Mouse (Mus musculus) kidney, embryonic 16.5 days (tissue): Measurements from ENCODE around the gene Pgc. TPM values are rescaled to one million over a fixed set of nuclear protein-coding genes. Genes with fewer than 3 reads are reported as not detected.
A peak's percentile ranks its signal among the peaks of the same experiment; 100 is the strongest.

ENCODE experiments used
- ATAC-seq: fragments of 200-750 bp; cut with Nextera tagmentation; 2 replicates; pipeline ENCODE4 v1.8.0; 2017; ENCODE audit warnings: moderate TSS enrichment; ENCODE audit not compliant: low FRiP score, low TSS enrichment
- H3K27ac ChIP-seq: fragments of 300-500 bp; sonication (generic); 2 replicates; pipeline ENCODE4 v1.5.1; 2014; ENCODE audit warnings: low read length
- H3K27me3 ChIP-seq: fragments of 300-500 bp; sonication (generic); 2 replicates; pipeline ENCODE4 v1.6.1; 2014; ENCODE audit warnings: low read length, control low read depth, mixed read lengths; ENCODE audit not compliant: insufficient read depth
- H3K36me3 ChIP-seq: fragments of 300-500 bp; sonication (generic); 2 replicates; pipeline ENCODE4 v1.6.1; 2014; ENCODE audit warnings: low read length, control low read depth, mixed read lengths; ENCODE audit not compliant: insufficient read depth
- H3K4me1 ChIP-seq: fragments of 300-500 bp; sonication (generic); 2 replicates; pipeline ENCODE4 v1.6.1; 2014; ENCODE audit warnings: low read length, control low read depth, mixed read lengths; ENCODE audit not compliant: insufficient read depth
- H3K4me2 ChIP-seq: fragments of 300-500 bp; sonication (generic); replicated peaks from 2 replicates; pipeline ENCODE4 v1.6.1; 2014; ENCODE audit warnings: low read depth, low read length
- H3K4me3 ChIP-seq: fragments of 300-500 bp; sonication (generic); 2 replicates; pipeline ENCODE4 v1.5.1; 2014; ENCODE audit warnings: mild to moderate bottlenecking, low read length
- H3K9ac ChIP-seq: fragments of 300-500 bp; sonication (generic); replicated peaks from 2 replicates; pipeline ENCODE4 v1.6.1; 2014; ENCODE audit warnings: low read length
- H3K9me3 ChIP-seq: fragments of 300-500 bp; sonication (generic); 2 replicates; pipeline ENCODE4 v1.6.1; 2016; ENCODE audit warnings: low read length, control low read depth
- WGBS: fragments of 180-500 bp; shearing (Covaris S2); extraction: QIAGEN DNeasy Blood & Tissue Kit; methylation state at CpG from one replicate; pipeline ENCODE4 v1.1.7; 2014; 5-methylcytosine and 5-hydroxymethylcytosine counted together
- polyA plus RNA-seq: library from polyadenylated mRNA; unstranded; fragments of >200 nt; fragmentation: Nextera tagmentation; extraction: Ambion mirVana; gene quantifications from 2 replicates; pipeline ENCODE4 v1.2.1, GENCODE M21; 2015

Pgc gene
- polyA plus RNA-seq, 1 experiment from 2014 or later: 0.92 TPM

GRCm38 (mm10) chr17:47744086-47744485 is 17.4 kb downstream of the Pgc start:
- no peak for ATAC-seq
- Histone ChIP-seq H3K36me3 (no peaks in the 10 kb centered on the region), H3K4me1 (peaks cover 15% of the 10 kb centered on the region), H3K9ac (no peak overlapping the region), H3K4me3 (no peak overlapping the region), H3K27ac (no peak overlapping the region), H3K4me2 (no peak overlapping the region), H3K27me3 (no peaks in the 10 kb centered on the region), H3K9me3 (peaks cover 6% of the 10 kb centered on the region; the same call in 1 of the 2 replicates)
- 93% methylated on average over 14 of the region's 14 CpGs for WGBS

GRCm38 (mm10) chr17:47744746-47745368 is 18.2 kb downstream of the Pgc start:
- ATAC-seq: no peak
- H3K27me3 ChIP-seq: no peaks in the 10 kb centered on the region
- peaks cover 9% of the 10 kb centered on the region for H3K4me1 ChIP-seq
- no peaks in the 10 kb centered on the region for H3K36me3 ChIP-seq
- no peak overlapping the region for H3K9ac ChIP-seq
- no peak overlapping the region for H3K27ac ChIP-seq
- 86% methylated on average over 10 of the region's 10 CpGs for WGBS
- peaks cover 6% of the 10 kb centered on the region; the same call in 1 of the 2 replicates for H3K9me3 ChIP-seq
- no peak overlapping the region for H3K4me2 ChIP-seq
- H3K4me3 ChIP-seq: no peak overlapping the region

DNA sequence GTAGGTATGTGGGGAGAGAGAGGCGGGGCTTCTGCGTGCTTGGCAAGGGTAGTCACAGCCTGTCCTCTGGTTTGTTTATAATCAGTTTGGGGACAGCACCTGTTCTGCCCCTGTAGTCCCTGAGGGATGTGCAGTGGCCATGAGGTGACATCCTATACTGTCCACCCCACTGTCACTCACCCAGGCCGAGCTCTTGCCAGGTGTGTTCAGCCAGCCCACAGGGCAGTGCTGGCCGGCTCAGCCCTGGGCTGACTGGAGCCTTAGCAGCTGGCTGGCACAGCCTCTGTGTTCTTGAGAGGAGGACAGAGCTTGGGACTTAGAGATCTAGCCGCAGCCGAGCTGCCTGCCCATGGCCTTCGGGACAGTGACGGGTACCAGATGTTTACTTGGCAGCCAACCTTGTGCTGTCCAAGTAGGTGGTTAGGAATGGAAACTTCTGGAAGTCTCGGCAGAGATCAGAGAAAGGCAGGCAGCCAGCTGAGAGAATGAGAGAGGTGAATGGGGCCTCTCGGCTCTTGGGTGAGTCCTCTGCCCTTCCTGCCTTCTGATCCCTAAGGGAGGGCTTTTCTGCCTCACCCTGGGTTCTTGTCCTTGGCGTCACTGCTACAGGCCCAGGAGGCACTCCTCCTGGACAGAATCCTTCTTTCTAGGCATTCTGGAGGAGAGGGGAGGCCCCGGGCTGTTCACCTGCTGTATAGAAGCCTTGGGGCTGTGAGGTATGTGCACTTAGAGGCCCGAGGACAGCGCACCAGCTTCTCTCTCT is 22.3 kb downstream of the Pgc start:
- WGBS: 58% methylated on average over 14 of the region's 14 CpGs
- Histone ChIP-seq H3K9ac (0 out of 2 replicates have a peak overlapping the region, but pooled peaks have one; percentile 31), H3K4me3 (no peak overlapping the region), H3K4me2 (no peak overlapping the region), H3K27me3 (no peaks in the 10 kb centered on the region), H3K36me3 (0 out of 2 replicates have a peak, but pooled peaks cover 3% of the 10 kb centered on the region), H3K9me3 (peaks cover 8% of the 10 kb centered on the region; the same call in 1 of the 2 replicates), H3K4me1 (peaks cover 9% of the 10 kb centered on the region; the same call in 1 of the 2 replicates), H3K27ac (no peak overlapping the region)
- ATAC-seq: peak; percentile 72

DNA sequence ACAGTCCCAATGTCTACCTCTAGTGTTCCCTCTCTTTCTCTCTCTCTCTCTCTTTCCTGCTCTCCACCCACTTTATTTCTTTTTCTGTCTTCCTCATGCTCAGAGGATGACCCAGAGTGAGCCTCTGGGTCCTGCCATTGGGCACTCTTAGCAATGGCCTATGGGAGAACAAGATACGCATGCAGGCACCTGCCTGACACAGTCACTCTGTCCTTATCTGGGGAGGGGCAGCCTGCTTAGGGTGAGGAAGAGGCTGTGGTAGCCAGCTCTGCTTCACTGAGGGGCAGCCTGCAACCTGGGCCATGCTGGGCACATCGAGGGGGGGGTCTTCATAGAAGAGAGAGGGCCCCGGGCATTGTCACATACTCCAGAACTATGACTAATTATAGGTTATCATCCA is 23.0 kb downstream of the Pgc start:
- Histone ChIP-seq H3K9me3 (peaks cover 7% of the 10 kb centered on the region; the same call in 1 of the 2 replicates), H3K27ac (no peak overlapping the region), H3K4me1 (peaks cover 9% of the 10 kb centered on the region; the same call in 1 of the 2 replicates), H3K36me3 (0 out of 2 replicates have a peak, but pooled peaks cover 3% of the 10 kb centered on the region), H3K9ac (no peak overlapping the region), H3K27me3 (no peaks in the 10 kb centered on the region), H3K4me3 (no peak overlapping the region), H3K4me2 (no peak overlapping the region)
- 80% methylated on average over 3 of the region's 3 CpGs for WGBS
- ATAC-seq: no peak

DNA sequence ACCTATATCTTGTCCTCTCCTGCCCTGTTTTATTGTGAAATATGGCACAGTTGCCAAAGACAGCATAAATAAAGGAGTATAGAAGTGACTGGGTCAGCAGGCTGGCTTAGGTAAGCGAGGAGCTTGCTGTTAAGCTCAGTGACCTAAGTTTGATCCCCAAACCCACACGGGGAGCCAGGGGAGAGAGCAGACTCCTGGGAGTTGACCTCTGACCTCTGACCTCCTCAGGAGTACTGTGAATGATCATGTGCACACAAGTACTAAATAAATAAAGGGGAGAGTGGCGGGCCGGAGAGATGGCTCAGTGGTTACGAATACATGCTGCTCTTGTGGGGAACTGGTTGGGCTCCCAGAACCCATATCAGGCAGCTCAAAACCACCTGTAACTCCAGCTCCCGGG is 23.5 kb downstream of the Pgc start:
- WGBS: 55% methylated on average over 6 of the region's 6 CpGs
- Histone ChIP-seq H3K4me1 (peaks cover 9% of the 10 kb centered on the region; the same call in 1 of the 2 replicates), H3K27me3 (no peaks in the 10 kb centered on the region), H3K4me2 (no peak overlapping the region), H3K27ac (no peak overlapping the region), H3K36me3 (0 out of 2 replicates have a peak, but pooled peaks cover 3% of the 10 kb centered on the region), H3K4me3 (no peak overlapping the region), H3K9me3 (peaks cover 2% of the 10 kb centered on the region; the same call in 1 of the 2 replicates), H3K9ac (no peak overlapping the region)
- ATAC-seq: no peak

DNA sequence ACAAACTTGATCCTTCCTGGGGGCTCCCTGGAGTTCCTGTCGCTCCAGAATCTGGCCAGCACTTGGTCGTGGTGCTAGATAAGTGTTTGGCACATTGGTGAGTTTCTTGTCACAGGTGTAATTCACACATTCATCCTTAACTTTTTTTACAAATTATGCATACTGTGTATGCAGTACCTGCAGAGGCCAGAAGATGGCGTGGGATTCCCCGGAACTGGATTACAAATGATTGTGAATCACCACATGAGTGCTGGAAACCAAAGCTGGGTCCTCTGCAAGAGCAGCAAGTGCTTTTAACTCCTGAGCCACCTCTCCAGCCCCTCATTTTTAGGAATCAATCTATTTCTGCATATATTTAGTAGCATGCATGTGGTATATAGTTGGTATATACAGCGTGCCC is 25.2 kb downstream of the Pgc start:
- Histone ChIP-seq H3K4me2 (no peak overlapping the region), H3K9me3 (0 out of 2 replicates have a peak, but pooled peaks cover 2% of the 10 kb centered on the region), H3K4me3 (no peak overlapping the region), H3K27me3 (no peaks in the 10 kb centered on the region), H3K36me3 (0 out of 2 replicates have a peak, but pooled peaks cover 3% of the 10 kb centered on the region), H3K27ac (no peak overlapping the region), H3K4me1 (peaks cover 14% of the 10 kb centered on the region; the same call in 1 of the 2 replicates), H3K9ac (no peak overlapping the region)
- WGBS: 75% methylated on average over 5 of the region's 5 CpGs
- no peak for ATAC-seq

- no peak overlapping the region for H3K9ac ChIP-seq
- H3K4me2 ChIP-seq: no peak overlapping the region
- H3K27me3 ChIP-seq: no peaks in the 10 kb centered on the region
- 0 out of 2 replicates have a peak, but pooled peaks cover 3% of the 10 kb centered on the region for H3K36me3 ChIP-seq
- no peak for ATAC-seq
- no peak overlapping the region for H3K4me3 ChIP-seq
- WGBS: 88% methylated on average over 8 of the region's 8 CpGs
- H3K9me3 ChIP-seq: 0 out of 2 replicates have a peak, but pooled peaks cover 2% of the 10 kb centered on the region
- H3K27ac ChIP-seq: no peak overlapping the region
- peaks cover 14% of the 10 kb centered on the region; the same call in 1 of the 2 replicates for H3K4me1 ChIP-seq
Observed at GRCm38 (mm10) chr17:47753130-47753775, 26.6 kb downstream of the Pgc start.

GRCm38 (mm10) chr17:47754246-47754645 is 27.6 kb downstream of the Pgc start:
- Histone ChIP-seq H3K4me1 (peaks cover 6% of the 10 kb centered on the region; the same call in 1 of the 2 replicates), H3K9ac (no peak overlapping the region), H3K4me3 (no peak overlapping the region), H3K9me3 (0 out of 2 replicates have a peak, but pooled peaks cover 2% of the 10 kb centered on the region), H3K36me3 (0 out of 2 replicates have a peak, but pooled peaks cover 3% of the 10 kb centered on the region), H3K4me2 (no peak overlapping the region), H3K27ac (no peak overlapping the region), H3K27me3 (no peaks in the 10 kb centered on the region)
- WGBS: 84% methylated on average over 11 of the region's 13 CpGs
- no peak for ATAC-seq

- Histone ChIP-seq H3K27ac (no peak overlapping the region), H3K4me3 (no peak overlapping the region)
- peak; percentile 32; the same call in 1 of the 2 replicates for ATAC-seq
Observed at GRCm38 (mm10) chr17:47756366-47756765, 29.7 kb downstream of the Pgc start.

More at GRCm38 (mm10) chr17:47756366-47756765, 29.7 kb downstream of the Pgc start:
- no peaks in the 10 kb centered on the region for H3K27me3 ChIP-seq
- H3K4me2 ChIP-seq: no peak overlapping the region
- 0 out of 2 replicates have a peak, but pooled peaks cover 3% of the 10 kb centered on the region for H3K36me3 ChIP-seq
- peaks cover 5% of the 10 kb centered on the region; the same call in 1 of the 2 replicates for H3K4me1 ChIP-seq
- 31% methylated on average over 6 of the region's 6 CpGs for WGBS
- H3K9ac ChIP-seq: no peak overlapping the region
- 0 out of 2 replicates have a peak, but pooled peaks cover 2% of the 10 kb centered on the region for H3K9me3 ChIP-seq
